Mouse (Mus musculus): ENCODE measurements around the gene Cyp4f40.
"Not testable (repeated sequence)": the region's sequence is repeated elsewhere in the genome, so short reads cannot be mapped to it uniquely, and the experiment has no call there.

The Cyp4f40 gene

GRCm38 (mm10) chr17:32722151-32722550 lies 63.5 kb downstream of the Cyp4f40 start:
- DNase-seq: not testable (repeated sequence)

- DNase-seq: no peak
Measured at GRCm38 (mm10) chr17:32722771-32723170, 64.1 kb downstream of the Cyp4f40 start.

- DNase-seq: not testable (repeated sequence)
Measured at GRCm38 (mm10) chr17:32726360-32726759, 67.7 kb downstream of the Cyp4f40 start.

Data from B cell, adult 2 months (primary cell).